Mouse (Mus musculus) thymus, adult 2 months (tissue): ENCODE results near the gene Acsl6. TPM values are rescaled to one million over a fixed set of nuclear protein-coding genes. Genes with fewer than 3 reads are reported as not detected.

Source experiments
- DNase-seq: peaks from one replicate; pipeline ENCODE4 v3.0.0; 2021
- H3K27ac ChIP-seq: fragments of 200-500 bp; 2 replicates; pipeline ENCODE4 v1.5.1; 2012; ENCODE audit warnings: low read length, control low read depth; ENCODE audit not compliant: control insufficient read depth, insufficient read depth
- H3K27me3 ChIP-seq: fragments of 200-500 bp; 2 replicates; pipeline ENCODE4 v1.6.1; 2012; ENCODE audit warnings: mild to moderate bottlenecking, low read length, moderate library complexity, mixed read lengths; ENCODE audit not compliant: control insufficient read depth, insufficient read depth
- H3K36me3 ChIP-seq: fragments of 200-500 bp; 2 replicates; pipeline ENCODE4 v1.6.1; 2012; ENCODE audit warnings: mild to moderate bottlenecking, low read length, moderate library complexity; ENCODE audit not compliant: control insufficient read depth, insufficient read depth
- H3K4me1 ChIP-seq: fragments of 200-500 bp; replicated peaks from 2 replicates; pipeline ENCODE4 v1.6.1; 2012; ENCODE audit warnings: low read length; ENCODE audit not compliant: control insufficient read depth, insufficient read depth
- H3K4me3 ChIP-seq: fragments of 200-500 bp; 2 replicates; pipeline ENCODE4 v1.5.1; 2012; ENCODE audit warnings: mild to moderate bottlenecking, low read length, control low read depth, moderate library complexity; ENCODE audit not compliant: control insufficient read depth, insufficient read depth
- CTCF ChIP-seq: fragments of 200-500 bp; IDR thresholded peaks from 2 replicates; pipeline ENCODE4 v1.5.1; 2012; ENCODE audit warnings: mild to moderate bottlenecking, control low read depth, low read length, moderate library complexity, borderline replicate concordance; ENCODE audit not compliant: control insufficient read depth, poor library complexity, insufficient read depth; ENCODE audit errors: extremely low read depth
- POLR2A ChIP-seq: fragments of 200-500 bp; IDR thresholded peaks from 2 replicates; pipeline ENCODE4 v1.6.1; 2012; ENCODE audit warnings: mild to moderate bottlenecking, low read length, control low read depth, moderate library complexity; ENCODE audit not compliant: control insufficient read depth, poor library complexity, insufficient read depth; ENCODE audit errors: extremely low read depth
- WGBS: fragments of 180-500 bp; shearing (Covaris S2); methylation state at CpG from one replicate; pipeline ENCODE4 v1.1.7; 2018; 5-methylcytosine and 5-hydroxymethylcytosine counted together
- polyA plus RNA-seq: library from polyadenylated mRNA; depleted of rRNA; stranded (reverse); fragments of >200 nt; gene quantifications from 2 replicates; pipeline ENCODE4 v1.2.3, GENCODE M21; 2012

The Acsl6 gene
- polyA plus RNA-seq, 1 experiment = 0.40 TPM

DNA sequence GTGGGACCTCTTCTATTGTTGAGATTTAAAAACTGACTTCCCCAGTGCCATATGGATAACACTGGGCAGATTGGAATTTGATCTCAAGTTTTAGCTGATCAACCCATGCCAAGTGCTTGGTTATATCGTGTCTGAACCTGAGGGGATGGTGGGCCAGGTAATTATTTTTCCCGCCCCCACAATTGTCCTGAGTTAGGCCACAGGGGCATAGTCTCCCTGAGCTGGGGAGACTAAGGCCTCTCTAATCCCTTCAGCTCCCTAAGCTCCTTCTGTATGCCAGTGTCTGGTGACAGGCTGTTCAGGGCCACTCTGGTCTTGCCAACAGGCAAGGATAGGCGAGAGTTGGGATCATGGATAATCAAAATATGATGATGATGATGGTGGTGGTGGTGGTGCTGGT lies 1.7 kb downstream of the Acsl6 start:
- H3K36me3 ChIP-seq = no peaks in the 10 kb centered on the region

DNA sequence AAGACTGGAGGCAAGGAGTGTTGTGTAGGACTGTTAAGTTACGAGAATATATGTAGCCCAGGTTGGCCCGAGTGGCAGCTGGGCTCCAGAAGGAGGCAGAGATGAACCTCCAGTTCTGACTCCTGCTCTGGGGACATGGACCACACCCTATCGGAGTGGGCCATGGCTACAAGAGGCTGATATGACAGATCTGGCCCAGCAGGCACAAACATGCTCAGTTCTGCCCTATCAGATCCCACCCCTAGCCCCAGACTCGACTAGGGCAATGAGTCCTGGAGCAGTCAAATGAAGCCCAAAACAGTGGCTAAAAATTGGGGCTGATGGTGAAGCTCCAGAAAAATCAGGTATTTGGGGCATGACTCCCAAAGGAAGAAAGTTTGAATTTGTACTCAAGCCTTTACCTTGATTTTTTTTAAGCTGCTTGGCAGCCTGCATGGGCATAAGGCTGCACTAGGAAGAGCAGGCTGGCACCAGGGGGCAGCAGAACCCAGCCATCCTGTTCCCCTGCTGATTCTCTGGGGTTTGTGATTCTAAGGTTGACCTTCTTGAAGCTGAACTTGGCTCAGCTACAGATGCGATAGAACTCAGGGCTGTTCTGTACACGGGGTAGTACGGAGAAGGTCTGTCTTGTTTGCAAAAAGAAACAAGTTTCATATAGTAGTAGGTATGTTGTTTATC lies 3.7 kb downstream of the Acsl6 start:
- TF ChIP-seq POLR2A (no peak), CTCF (peak; percentile 28; the same call in 1 of the 2 replicates)
- Histone ChIP-seq H3K36me3 (no peaks in the 10 kb centered on the region), H3K4me1 (peaks cover 7% of the 10 kb centered on the region; the same call in 1 of the 2 replicates), H3K27ac (no peak overlapping the region), H3K4me3 (no peak overlapping the region), H3K27me3 (peaks cover 5% of the 10 kb centered on the region; the same call in 1 of the 2 replicates)
- WGBS = 73% methylated on average over 7 of the region's 7 CpGs
- DNase-seq = peak; percentile 43

More for the DNA sequence above, 1.7 kb downstream of the Acsl6 start:
- Histone ChIP-seq H3K27ac (no peak overlapping the region), H3K4me3 (no peak overlapping the region), H3K27me3 (peaks cover 5% of the 10 kb centered on the region; the same call in 1 of the 2 replicates), H3K4me1 (peaks cover 7% of the 10 kb centered on the region; the same call in 1 of the 2 replicates)
- 96% methylated on average over 3 of the region's 3 CpGs for WGBS
- no peak for DNase-seq
- TF ChIP-seq POLR2A (no peak), CTCF (no peak)

DNA sequence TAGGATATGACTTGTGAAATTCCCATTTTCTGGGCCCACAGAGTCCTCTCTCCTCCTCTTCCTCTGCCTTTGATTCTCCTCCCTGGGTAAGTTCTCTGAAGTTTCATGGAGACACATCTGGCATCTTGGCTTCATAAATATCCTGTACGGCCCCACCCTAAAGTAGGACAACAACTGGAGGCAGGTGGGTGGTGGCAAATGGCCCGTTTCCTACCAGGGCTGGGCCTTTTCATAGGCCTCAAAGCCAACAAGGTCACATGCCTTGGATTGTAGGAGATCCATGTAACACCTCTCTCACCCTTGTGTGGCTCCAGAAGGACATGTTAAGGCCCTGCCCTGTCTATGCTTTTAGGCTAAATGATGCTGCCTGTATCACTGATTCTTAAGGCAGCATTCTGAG lies 7.0 kb downstream of the Acsl6 start:
- Histone ChIP-seq H3K4me3 (no peak overlapping the region), H3K36me3 (no peaks in the 10 kb centered on the region), H3K4me1 (no peaks in the 10 kb centered on the region), H3K27me3 (no peaks in the 10 kb centered on the region), H3K27ac (no peak overlapping the region)
- no peak for TF ChIP-seq CTCF
- no peak for TF ChIP-seq POLR2A
- 74% methylated on average over 2 of the region's 2 CpGs for WGBS
- DNase-seq = no peak

DNA sequence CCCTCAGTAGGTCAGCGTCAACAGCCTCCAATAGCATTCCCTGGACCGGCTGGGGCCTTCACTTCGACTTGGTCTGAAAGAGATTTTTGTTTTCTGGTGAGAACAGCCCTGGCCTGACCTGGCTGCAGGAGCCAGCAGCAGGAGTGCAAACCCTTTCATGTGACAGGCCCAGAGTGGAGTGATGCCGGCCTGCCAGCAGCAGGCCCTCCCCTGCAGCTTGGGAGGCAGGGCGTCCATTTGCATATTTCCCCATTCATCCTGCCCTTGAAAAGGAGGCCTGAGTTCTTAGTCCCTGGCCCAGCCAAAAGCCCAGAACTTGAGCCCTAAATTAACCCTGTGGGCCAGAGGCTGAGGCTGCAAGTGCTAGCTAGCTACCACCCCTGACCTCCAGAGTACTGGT lies 8.4 kb downstream of the Acsl6 start:
- Histone ChIP-seq H3K27ac (no peak overlapping the region), H3K27me3 (no peaks in the 10 kb centered on the region), H3K4me1 (no peaks in the 10 kb centered on the region), H3K4me3 (no peak overlapping the region), H3K36me3 (no peaks in the 10 kb centered on the region)
- no peak for TF ChIP-seq POLR2A
- no peak for TF ChIP-seq CTCF
- no peak for DNase-seq
- 79% methylated on average over 5 of the region's 5 CpGs for WGBS

DNA sequence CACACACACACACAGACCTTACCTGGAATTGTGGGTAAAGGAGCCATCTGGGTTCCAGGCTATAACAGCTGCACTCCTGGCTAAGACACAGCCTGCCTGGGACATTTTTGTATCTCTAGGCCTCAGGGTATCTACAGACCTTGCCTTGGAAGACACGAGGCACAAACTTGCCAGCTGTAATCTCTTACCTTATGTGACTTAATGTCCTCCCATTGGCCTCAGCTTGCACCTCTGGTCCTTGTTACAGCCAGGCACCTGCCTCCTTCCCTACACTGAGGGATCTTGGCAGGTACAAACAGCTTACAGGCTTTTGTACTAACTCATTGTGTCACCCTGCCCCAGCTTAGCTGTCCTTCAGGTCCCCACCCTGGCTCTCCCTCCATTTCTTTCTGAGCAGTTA lies 9.0 kb downstream of the Acsl6 start:
- WGBS = 77% methylated on average over 1 of the region's 1 CpGs
- no peak for TF ChIP-seq CTCF
- no peak for TF ChIP-seq POLR2A
- Histone ChIP-seq H3K4me1 (no peaks in the 10 kb centered on the region), H3K4me3 (no peak overlapping the region), H3K27me3 (no peaks in the 10 kb centered on the region), H3K27ac (no peak overlapping the region), H3K36me3 (no peaks in the 10 kb centered on the region)
- no peak for DNase-seq

DNA sequence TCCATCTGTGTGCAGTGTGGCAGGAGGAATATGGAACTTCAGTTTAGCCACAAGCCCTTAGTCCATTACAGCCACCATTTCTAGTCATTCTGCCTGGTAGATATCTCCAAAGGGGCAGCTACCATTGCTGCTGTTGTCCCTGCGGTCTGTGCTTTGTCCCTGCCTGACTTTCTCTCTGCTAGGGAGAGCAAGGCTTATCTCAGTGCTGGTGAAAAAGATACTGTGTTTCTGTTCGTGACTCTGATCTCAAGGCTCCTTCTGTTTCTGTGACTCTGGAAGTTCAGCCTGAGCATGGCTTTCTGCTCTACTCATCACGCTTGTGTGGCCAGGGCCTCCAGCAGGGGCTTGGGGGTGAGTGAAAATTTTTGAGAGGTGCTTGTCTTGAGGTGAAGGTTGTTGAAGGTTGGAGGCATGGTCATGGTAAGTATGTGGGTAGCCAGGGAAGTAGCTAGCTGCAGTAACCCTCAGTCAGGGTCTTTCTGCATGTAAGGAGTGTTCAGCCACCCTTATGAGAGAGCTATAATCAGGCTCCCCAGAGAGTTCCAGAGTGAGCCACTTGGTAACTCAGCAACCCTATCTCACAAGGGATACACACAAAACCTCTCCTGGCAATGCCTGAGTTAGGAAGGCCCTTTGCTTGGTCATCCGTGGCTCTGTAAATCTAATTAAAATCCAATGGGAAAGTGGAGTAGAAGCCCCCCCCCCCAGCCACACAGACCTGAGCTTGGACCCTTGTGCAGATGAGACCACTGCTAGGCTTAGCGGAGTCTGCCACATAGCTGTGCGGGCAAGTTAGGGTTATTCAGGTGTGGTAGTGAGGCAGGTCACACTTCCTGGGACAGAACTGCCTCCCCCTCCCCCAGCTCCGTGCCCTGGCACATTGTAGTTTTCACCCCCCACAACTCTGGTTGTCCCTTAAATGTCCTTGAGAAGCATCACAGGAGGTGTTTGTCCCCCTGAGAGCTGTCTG lies 10.1 kb downstream of the Acsl6 start:
- Histone ChIP-seq H3K27me3 (no peaks in the 10 kb centered on the region), H3K36me3 (no peaks in the 10 kb centered on the region), H3K4me3 (no peak overlapping the region), H3K27ac (no peak overlapping the region), H3K4me1 (no peaks in the 10 kb centered on the region)
- TF ChIP-seq CTCF = no peak
- TF ChIP-seq POLR2A = no peak
- no peak for DNase-seq
- WGBS = 93% methylated on average over 7 of the region's 7 CpGs
